In genomic region chr15:6298726-6299125, GRCm38 (mm10) we compare ENCODE assay signal across 25 mouse cellular contexts.
"Had no signal": no experiment of that assay in that cellular context is flagged by ENCODE, and none has a peak within 500 bp of the region (broad histone marks: within the 10 kb centered on the region; RNA-seq: fewer than 3 reads in every experiment).

No protein-coding gene starts in this region.

- H3K27me3 ChIP-seq: heart, embryonic 13.5 days; heart, embryonic 15.5 days; hindbrain, embryonic 13.5 days; hindbrain, embryonic 15.5 days; kidney, embryonic 15.5 days; limb, embryonic 13.5 days; limb, embryonic 15.5 days; liver, embryonic 12.5 days had no signal

- DNase-seq: forebrain, postnatal 0 days; heart, adult 18-20 months; heart, postnatal 14 days; heart, postnatal 36 days; kidney, adult 11 months; kidney, adult 2 months; kidney, adult 9 months; kidney, postnatal 14 days; kidney, postnatal 36 days; layer of hippocampus, adult 9-11 months; layer of hippocampus, postnatal 36 days; left cerebral cortex, postnatal 4 days had no signal

- ATAC-seq: forebrain, postnatal 0 days; hindbrain, postnatal 0 days; intestine, embryonic 16.5 days; liver, embryonic 12.5 days had no signal

- H3K4me1 ChIP-seq: heart, embryonic 13.5 days; heart, embryonic 15.5 days; hindbrain, embryonic 13.5 days; hindbrain, embryonic 15.5 days; kidney, embryonic 15.5 days; limb, embryonic 13.5 days; limb, embryonic 15.5 days; liver, embryonic 12.5 days had no signal

- H3K4me2 ChIP-seq: heart, embryonic 11.5 days; heart, embryonic 13.5 days; heart, embryonic 15.5 days; hindbrain, embryonic 13.5 days; hindbrain, embryonic 15.5 days; kidney, embryonic 15.5 days; limb, embryonic 13.5 days; limb, embryonic 15.5 days; liver, embryonic 12.5 days had no signal

- H3K4me3 ChIP-seq: heart, embryonic 13.5 days; heart, embryonic 15.5 days; hindbrain, embryonic 13.5 days; hindbrain, embryonic 15.5 days; kidney, embryonic 15.5 days; limb, embryonic 13.5 days; limb, embryonic 15.5 days; liver, embryonic 12.5 days had no signal

- H3K27ac ChIP-seq: heart, embryonic 13.5 days; heart, embryonic 15.5 days; hindbrain, embryonic 13.5 days; hindbrain, embryonic 15.5 days; hindbrain, postnatal 0 days; kidney, embryonic 15.5 days; kidney, postnatal 0 days; limb, embryonic 13.5 days; limb, embryonic 15.5 days; liver, embryonic 12.5 days; liver, embryonic 14.5 days had no signal

- H3K9ac ChIP-seq: forebrain, postnatal 0 days; heart, embryonic 13.5 days; heart, embryonic 15.5 days; hindbrain, embryonic 13.5 days; hindbrain, embryonic 15.5 days; kidney, embryonic 15.5 days; limb, embryonic 13.5 days; limb, embryonic 15.5 days; liver, embryonic 12.5 days; liver, embryonic 14.5 days had no signal

- H3K36me3 ChIP-seq: heart, embryonic 13.5 days; heart, embryonic 15.5 days; hindbrain, embryonic 13.5 days; hindbrain, embryonic 15.5 days; kidney, embryonic 15.5 days; limb, embryonic 13.5 days; limb, embryonic 15.5 days; liver, embryonic 12.5 days had no signal

- H3K9me3 ChIP-seq: heart, embryonic 13.5 days; heart, embryonic 15.5 days; hindbrain, embryonic 13.5 days; hindbrain, embryonic 15.5 days; kidney, embryonic 15.5 days; limb, embryonic 13.5 days; limb, embryonic 15.5 days; liver, embryonic 12.5 days had no signal
